Mouse (Mus musculus): Measurements from ENCODE around the gene Gm20388.

The Gm20388 gene

DNA sequence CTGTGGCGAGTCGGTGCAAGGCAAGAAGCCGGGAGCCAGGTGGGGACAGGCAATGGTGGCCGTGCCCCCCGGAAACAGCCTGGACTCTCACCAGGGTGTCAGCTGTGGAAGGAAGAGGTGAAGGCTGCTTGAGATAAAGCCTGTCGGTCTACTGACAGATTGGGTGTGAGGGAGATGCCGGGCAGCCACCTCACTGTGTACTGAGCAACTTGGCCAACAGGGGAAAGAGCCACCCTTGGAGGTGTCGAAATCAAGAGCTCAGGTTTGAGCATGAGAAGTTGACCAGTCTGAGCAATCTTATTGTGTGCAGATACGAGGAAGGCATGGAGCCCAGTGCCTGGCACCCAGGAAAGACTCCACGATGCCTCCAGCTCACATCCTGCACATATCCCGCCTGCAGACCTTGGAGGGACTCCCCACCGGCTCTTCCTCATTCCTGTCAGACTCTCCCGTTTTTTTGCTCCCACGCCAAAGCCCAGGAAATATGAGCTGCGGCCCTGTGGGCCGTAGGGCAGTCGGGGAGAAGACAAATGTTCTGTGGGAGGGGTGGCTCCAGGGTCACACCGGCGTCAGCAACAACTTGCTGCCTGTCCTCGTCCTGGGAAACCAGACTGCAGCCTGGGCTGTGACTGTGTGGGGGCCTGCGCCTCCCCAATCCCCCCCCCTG, 1347.6 kb downstream of the Gm20388 start:
- DNase-seq (ENCODE audit: low spot score) = no peak

- DNase-seq (ENCODE audit: low spot score) = no peak
Observed at GRCm38 (mm10) chr8:121262728-121263389, 1352.2 kb downstream of the Gm20388 start.

GRCm38 (mm10) chr8:121263390-121263775, 1352.7 kb downstream of the Gm20388 start:
- no peak for DNase-seq (ENCODE audit: low spot score)

DNA sequence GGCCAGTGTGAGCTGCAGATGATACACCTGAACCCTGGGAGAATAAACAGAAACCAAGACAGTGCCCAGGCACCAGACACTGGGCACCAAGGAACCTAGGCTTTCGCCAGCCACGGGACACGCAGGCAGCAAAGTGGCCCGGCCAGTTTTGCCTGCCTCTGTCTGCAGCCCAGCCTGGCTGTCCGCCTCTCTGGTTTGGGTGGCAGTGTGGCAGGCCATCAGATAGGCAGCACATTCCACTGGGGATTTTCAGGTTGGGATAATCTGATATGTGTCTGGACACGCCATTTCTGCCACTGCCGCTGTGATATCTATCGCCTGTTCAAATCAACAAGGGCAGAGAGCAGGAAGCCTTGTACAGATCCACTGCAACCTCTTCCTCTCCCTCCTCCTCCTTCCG, 1353.6 kb downstream of the Gm20388 start:
- DNase-seq (ENCODE audit: low spot score) = no peak

DNA sequence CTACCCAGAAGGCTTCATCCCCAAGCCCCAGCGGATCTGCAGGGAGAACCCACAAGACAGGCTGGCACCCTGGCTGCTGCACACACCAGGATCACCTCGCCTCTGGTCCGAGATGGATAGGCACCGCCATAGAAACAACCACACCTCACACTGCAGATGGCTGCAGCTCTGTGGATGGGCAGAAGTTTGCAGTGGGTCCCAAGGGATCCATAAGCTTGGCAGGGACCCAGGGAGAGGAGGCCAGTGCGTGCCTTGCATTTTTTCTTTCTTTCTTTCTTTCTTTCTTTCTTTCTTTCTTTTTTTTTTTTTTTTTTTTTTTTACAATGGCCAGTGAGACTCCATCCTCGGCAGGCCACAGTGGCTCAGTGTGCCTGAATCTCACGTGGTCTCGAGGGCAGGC, 1360.9 kb downstream of the Gm20388 start:
- no peak for DNase-seq (ENCODE audit: low spot score)

DNA sequence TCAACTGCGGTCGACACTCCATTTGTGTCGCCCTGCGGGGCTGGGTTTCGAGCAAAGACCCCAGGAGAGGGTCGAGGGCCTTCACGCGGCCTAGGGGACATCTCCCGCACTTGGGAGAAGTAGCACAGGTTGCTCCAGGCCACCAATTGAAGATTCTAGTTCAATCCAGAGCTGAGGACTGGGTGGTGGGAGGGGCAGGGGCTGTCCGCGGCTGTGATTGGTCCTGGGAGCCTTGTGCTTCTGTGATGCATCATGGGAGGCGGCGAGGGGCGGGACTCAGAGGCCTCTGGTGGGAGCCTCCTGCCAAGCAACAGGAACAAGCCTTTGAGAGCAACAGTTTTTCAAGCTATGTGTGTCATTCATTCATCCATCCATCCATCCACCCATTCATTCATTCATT, 1362.6 kb downstream of the Gm20388 start:
- DNase-seq (ENCODE audit: low spot score) = peak; percentile 44

GRCm38 (mm10) chr8:121273620-121274019, 1363.0 kb downstream of the Gm20388 start:
- DNase-seq (ENCODE audit: low spot score) = no peak

DNA sequence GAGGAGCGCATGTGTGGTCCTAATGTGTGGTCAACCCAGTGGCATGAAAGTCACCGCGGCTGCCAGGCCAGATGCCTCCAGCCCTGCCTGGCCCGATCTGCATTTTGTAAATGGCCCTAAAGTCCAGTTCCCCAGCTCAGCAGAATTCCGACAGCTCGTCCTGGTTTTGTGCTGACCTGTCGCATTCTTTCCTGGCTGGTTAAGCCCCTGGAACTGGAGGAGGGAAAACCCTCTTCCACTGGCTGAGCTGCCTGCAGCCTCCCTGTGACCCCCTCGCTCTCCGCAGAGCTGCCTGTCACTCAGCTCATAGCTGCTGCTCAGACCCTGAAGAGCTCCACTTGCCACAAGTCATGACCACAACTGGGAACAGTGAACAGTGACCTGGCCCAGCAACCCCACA, 1369.8 kb downstream of the Gm20388 start:
- DNase-seq (ENCODE audit: low spot score) = no peak

DNA sequence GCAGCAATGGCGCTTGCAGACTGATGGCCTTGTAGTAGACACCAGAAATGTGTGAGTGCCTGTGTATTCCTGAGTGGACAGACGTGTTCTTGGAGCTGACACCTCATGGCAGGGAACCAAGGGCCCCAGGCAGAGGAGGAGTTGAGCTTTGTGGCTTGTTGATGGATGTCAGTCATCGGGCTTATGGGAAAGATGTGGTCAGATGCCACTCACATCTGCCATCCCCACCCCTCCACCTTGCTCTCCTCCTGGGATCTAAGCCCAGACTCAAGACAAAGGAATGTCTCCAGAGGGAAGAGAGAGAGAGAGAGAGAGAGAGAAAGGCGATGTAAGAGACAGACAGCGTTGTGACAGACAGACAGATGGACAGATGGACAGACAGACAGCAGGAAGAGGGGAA, 1378.7 kb downstream of the Gm20388 start:
- DNase-seq (ENCODE audit: low spot score) = no peak

- peak; percentile 27 for DNase-seq (ENCODE audit: low spot score)
Observed at GRCm38 (mm10) chr8:121290547-121290946, 1379.9 kb downstream of the Gm20388 start.

- no peak for DNase-seq (ENCODE audit: low spot score)
Observed at GRCm38 (mm10) chr8:121293418-121293817, 1382.8 kb downstream of the Gm20388 start.

GRCm38 (mm10) chr8:121294234-121295108, 1383.8 kb downstream of the Gm20388 start:
- peak; percentile 57 for DNase-seq (ENCODE audit: low spot score)

GRCm38 (mm10) chr8:121296082-121296481, 1385.4 kb downstream of the Gm20388 start:
- no peak for DNase-seq (ENCODE audit: low spot score)

GRCm38 (mm10) chr8:121296597-121296996, 1386.0 kb downstream of the Gm20388 start:
- DNase-seq (ENCODE audit: low spot score) = peak; percentile 37

- DNase-seq (ENCODE audit: low spot score) = no peak
Observed at GRCm38 (mm10) chr8:121297299-121297698, 1386.7 kb downstream of the Gm20388 start.

DNA sequence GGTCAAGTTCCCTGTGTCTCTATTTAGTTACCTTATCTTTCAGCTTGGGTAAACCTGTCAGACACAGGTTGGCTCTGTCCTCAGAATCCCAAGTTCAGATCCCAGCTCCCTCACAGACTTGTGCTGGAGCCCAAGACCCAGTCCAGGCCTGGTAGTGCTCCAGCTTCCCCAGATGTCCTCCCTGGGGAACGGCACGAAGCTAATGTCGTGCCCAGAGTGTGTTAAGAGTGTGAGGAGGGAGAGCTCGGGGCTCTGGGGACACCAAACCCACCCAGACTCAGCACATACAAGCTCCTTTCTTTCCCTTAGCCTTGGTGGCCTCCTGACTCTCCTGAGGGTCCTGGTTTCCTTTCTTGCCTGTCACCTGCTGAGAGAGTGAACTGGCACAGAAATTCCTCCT, 1389.4 kb downstream of the Gm20388 start:
- no peak for DNase-seq (ENCODE audit: low spot score)

- peak; percentile 38 for DNase-seq (ENCODE audit: low spot score)
Observed at GRCm38 (mm10) chr8:121300501-121301411, 1390.1 kb downstream of the Gm20388 start.

DNA sequence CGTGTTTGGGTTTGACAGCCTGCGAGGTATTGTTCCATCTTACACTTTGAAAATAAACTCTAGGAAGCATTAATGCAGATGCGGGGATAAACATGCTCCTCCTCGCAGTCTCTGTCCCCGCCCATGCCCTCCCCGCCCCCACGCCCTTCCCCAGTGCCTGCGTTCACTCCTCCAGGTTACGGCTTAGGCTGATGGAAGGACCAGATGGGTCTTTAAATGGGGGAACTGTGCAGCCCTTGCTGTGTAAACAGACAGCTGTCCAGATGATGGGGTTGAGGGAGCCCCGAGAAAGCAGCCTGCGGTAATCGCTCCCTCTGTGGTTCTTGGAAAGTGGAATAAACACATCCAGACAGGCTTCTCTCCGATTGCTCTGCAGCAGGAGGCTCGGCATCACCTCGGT, 1390.8 kb downstream of the Gm20388 start:
- DNase-seq (ENCODE audit: low spot score) = peak; percentile 49

- DNase-seq (ENCODE audit: low spot score) = peak; percentile 47
Observed at GRCm38 (mm10) chr8:121301978-121302649, 1391.5 kb downstream of the Gm20388 start.

DNA sequence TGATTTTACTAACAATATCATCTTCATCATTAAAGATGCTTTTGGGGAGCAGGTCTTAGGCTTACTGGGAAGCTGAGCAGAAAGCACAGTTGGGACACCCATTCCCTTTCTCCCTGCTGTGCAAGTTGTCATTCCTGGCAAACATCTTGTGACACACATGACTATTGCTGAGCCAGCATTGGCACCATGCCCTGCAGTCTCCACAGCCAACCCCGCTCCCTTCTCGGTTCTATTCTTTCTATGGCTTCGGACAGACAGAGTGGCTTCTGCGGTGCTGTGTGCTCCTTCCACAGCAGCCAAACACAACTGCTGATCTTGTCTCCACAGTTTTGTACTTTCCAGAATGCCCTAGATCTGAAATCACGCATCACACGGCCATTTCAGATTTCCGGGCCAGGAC, 1397.1 kb downstream of the Gm20388 start:
- no peak for DNase-seq (ENCODE audit: low spot score)

All from retina, embryonic 14.5 days (tissue).